Mouse (Mus musculus): Measurements from ENCODE around the gene Hist1h2bb.
A peak's percentile ranks its signal among the peaks of the same experiment; 100 is the strongest.
"Not testable (repeated sequence)": the region's sequence is repeated elsewhere in the genome, so short reads cannot be mapped to it uniquely, and the experiment has no call there.

Hist1h2bb gene

DNA sequence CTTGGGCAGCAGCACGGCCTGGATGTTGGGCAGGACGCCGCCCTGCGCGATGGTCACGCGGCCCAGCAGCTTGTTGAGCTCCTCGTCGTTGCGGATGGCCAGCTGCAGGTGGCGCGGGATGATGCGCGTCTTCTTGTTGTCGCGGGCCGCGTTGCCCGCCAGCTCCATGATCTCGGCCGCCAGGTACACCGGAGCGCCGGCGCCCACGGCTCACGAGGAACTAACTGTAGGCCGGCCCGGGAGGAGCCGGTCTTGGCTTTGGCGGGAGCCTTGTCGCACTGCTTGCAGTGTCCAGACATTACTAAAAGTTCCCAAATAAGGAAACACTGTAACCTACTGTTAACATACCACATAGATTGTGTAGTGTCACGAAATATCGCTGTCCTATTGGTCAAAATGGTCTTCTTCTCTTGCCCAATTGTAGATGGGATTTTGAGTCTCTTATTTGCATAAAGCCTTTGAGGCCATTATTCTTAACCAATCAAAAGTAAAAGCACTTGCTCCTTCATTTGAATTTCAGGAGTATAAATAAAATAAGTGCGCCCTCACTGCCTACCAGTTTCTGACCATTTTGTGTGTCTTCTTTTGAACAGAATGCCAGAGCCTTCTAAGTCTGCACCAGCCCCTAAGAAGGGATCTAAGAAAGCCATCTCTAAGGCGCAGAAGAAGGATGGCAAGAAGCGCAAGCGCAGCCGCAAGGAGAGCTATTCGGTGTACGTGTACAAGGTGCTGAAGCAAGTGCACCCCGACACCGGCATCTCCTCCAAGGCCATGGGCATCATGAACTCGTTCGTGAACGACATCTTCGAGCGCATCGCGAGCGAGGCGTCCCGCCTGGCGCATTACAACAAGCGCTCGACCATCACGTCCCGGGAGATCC, at the start of gene Hist1h2bb:
Gene Hist1h2bb (plus strand): TSS at position 534 of the 880 bp plus-strand sequence.
- DNase-seq: peak; percentile 97

DNA sequence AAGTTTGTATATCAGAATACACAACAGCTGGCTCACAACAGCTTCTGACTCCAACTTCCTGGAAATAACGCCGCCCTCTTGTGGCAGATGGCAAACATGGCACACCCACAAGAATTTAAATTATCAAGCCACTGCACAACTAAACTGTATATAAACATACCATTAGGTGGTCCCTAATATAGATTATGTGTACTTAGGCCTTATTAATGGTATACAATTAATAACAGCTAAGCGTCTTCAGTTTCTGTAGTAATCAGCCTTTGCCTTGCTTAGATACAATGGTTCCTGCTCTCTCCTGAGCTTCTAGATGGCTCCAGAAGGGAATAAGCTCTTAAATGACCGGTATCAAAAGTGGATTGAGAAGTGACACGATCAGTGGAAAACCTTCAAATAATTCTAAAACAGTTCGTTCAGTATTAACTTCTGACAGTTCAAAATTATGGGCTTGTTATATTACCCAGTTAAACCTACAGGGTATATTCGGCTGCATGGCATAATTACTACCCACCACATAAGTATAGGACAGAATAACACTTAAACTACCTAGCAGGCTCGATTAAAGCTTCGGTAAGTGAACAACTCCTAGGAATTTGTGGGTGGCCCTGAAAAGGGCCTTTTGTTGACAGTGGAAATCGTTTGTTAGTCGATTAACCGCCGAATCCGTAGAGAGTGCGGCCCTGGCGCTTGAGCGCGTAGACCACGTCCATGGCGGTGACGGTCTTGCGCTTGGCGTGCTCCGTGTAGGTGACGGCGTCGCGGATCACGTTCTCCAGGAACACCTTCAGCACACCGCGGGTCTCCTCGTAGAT, 48.8 kb upstream of the Hist1h2bb start:
- DNase-seq: peak; percentile 83

DNA sequence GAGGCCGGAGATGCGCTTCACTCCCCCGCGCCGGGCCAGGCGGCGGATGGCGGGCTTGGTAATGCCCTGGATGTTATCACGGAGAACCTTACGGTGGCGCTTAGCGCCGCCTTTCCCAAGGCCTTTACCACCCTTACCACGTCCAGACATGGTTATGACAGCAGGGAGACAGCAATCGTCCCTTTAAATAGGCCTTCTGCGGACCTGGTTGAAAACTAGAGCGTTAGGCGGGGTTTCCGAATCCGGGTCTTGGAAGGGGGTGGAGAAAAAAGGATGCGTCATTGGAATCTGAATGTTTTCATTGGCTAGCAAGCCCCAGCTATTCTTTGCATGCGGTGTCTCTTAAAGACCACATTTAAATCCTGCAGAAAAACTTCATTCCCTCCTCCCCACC, 48.2 kb upstream of the Hist1h2bb start, which contains the start of gene Hist1h4c:
Gene Hist1h4c (minus strand): TSS at position 155 of the 394 bp plus-strand sequence.
- DNase-seq: peak; percentile 100

GRCm38 (mm10) chr13:23698996-23699395, 47.5 kb upstream of the Hist1h2bb start:
- peak; percentile 72 for DNase-seq

GRCm38 (mm10) chr13:23699767-23700166, 46.8 kb upstream of the Hist1h2bb start:
- no peak for DNase-seq

DNA sequence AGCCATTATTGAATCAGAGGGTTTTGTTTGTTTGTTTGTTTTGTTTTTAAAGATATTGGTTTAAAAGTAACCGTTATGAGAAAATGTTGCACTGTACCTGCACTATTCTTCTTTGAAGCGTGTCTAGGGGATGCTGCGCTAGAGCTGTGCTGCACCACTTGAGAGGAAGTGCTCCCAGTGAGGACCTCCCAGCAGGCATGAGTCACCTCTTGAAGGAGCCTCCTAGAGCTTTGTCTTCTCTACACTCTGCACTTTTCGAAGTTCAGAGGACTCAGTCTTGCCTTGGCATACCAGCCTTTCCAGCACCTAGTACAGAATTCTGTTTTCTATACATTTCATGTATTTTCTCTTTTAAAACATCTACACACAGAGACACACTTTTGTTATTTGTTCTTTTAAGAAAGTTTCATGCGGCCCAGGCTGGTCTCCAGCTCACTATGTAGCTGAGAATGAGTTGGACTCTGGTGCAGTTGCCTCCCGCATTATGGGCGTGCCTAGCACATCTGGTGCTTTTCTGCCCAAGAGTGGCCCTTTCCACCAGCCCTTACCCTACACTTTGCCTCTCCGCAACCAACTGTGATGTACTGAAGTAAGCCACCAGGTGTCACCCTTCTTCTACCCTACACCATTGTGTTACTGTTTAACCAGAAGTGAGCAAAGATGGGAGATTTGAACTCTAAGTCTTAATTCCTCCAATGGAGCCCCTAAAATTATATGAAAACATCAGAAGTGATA, 45.6 kb upstream of the Hist1h2bb start:
- peak; percentile 86 for DNase-seq

GRCm38 (mm10) chr13:23702220-23702619, 44.3 kb upstream of the Hist1h2bb start:
- DNase-seq: no peak

DNA sequence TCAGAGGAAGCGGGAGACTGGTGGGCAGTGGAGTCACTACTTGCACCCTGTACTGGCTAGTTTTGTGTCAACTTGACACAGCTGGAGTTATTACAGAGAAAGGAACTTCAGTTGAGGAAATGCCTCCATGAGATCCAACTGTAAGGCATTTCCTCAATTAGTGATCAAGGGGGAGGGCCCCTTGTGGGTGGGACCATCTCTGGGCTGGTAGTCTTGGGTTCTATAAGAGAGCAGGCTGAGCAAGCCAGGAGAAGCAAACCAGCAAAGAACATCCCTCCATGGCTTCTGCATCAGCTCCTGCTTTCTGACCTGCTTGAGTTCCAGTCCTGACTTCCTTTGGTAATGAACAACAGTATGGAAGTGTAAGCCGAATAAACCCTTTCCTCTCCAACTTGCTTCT, 43.7 kb upstream of the Hist1h2bb start:
- DNase-seq: not testable (repeated sequence)

DNA sequence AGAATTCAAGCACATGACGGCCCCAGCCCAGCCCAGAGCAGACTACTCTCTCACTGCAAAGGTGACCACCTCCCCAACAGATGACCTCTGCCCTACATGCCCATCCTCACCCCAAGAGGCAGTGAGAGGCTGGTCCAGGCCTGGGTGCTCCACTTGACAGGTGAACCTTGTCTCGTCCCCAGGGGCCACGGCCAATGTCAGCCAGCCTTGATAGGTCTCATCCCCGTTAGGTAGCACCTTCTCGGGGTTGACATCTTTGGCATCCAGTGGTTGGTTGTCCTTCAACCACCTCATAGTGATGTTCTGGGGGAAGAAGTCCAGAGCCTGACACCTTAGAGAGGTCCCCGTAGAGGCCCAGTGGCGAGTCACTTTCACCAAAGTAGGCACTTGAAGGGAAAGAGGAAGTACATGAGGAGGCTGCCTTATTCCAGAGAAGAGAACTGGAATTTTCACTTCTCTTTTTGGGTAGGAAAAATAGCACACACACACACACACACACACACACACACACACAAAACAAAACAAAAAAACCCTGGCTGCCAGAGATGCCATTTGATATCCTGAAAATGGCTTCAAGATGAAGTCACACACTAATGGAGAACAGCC, 40.7 kb upstream of the Hist1h2bb start:
- DNase-seq: no peak

DNA sequence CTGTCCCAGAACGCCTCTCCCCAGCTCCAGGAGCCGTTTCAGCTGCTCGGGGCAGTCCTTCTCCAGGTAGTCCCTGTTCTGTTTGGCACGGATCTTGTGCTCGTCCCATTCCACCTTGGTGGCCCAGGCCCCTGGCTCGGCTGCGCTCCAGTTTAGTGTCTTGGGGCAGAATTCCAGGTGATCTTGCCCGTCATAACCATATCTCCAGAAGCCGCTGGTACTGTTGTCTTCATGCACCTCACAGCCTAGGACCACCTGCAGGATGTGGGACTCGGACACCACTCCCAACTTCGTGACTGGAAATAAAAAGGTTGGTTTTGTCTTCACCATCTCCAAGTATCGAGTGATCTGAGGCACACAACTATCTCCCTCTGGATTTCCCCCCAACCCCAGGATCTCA, 39.8 kb upstream of the Hist1h2bb start:
- no peak for DNase-seq

- no peak for DNase-seq
Observed at GRCm38 (mm10) chr13:23708041-23708440, 38.5 kb upstream of the Hist1h2bb start.

DNA sequence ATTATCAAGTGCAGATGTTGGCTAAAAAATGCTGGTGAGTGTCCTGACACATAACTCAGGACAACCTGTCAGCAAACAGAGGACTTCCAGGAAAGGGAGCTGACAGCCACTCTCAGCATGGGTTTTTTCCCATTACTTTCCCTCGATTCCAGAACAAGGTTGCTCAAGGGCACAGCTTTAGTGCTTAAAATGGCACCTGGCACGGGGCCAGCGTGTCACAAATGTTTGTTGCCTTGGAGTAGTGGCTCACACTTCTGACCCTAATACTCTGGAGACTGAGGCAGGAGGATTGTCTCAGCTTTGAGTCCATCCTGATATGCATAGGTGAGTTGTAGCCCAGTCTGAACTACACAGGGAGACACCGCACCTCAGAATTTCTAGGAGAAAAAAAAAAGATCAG, 37.9 kb upstream of the Hist1h2bb start:
- DNase-seq: no peak

GRCm38 (mm10) chr13:23709714-23710373, 36.7 kb upstream of the Hist1h2bb start:
- peak; percentile 46 for DNase-seq

DNA sequence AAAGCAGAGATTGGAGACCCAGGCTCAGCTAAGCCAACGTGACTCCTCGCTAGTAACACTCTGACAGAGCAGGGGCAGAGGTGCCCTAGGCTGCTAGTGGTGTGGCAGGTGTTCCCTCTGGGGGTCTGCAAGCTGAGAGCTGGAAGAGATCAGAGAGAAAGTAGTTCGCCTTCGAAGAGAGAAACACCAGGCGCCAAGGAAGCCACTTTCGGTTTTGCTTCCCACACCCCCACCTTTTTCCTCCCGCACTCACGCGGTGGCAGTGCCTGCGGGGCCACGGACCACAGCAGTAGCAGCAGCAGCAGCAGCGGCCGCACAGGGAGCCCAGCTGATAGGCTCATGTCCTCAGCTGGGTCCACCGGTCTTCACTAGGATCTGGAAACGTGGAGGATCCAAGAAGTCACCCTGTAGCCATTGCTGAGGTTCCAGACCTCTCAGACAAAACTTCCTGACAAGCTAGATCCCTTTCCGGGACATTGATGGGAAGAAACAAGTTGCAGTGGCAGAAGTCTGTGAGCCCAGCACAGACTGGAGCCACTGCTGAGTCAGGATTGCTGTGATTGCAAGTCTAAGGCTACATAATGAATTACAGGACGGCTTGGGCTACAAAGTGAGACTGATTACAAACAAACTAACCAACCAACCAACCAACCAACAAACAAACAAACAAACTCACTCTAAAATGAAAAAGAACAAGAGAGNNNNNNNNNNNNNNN, 36.0 kb upstream of the Hist1h2bb start, which contains the start of gene Hfe:
Gene Hfe (minus strand): TSS at position 481 of the 716 bp plus-strand sequence.
- peak; percentile 75 for DNase-seq

DNA sequence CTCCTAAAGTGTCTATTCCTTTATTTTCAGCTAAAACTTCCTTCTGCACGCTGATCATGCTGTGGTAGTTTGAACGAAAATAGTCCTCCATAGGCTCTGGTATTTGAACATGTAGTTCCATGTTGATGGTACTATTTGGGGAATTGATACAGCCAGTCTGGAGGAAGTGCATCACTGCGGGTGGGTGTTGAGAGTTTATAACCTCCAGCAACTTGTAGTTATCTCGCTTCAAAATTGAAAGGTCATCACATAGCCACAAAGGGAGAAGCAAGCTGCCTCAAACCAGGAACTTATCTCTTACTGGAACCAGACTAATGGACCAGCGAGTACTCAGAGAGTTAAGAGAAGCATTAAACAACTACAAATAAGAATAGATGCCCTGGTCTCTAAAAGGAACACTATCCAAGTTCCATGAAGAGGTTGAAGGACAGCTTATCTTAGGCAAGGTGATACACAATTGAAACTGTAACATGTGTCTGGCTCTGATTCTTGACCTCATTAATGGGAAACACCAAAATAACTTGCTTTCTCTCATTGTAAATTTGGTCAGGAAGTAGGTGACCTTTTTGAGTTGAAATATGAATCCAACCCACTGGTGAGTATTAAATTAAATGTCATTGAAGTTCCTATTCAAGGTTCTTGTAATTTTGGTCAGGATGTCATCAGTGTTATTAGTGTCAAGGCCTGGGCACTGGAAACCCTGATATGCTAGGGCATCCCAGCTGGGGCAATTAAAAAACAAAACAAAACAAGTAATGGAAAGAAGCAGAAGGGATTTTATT, 30.1 kb upstream of the Hist1h2bb start:
- no peak for DNase-seq

GRCm38 (mm10) chr13:23717176-23717575, 29.4 kb upstream of the Hist1h2bb start:
- DNase-seq: no peak

DNA sequence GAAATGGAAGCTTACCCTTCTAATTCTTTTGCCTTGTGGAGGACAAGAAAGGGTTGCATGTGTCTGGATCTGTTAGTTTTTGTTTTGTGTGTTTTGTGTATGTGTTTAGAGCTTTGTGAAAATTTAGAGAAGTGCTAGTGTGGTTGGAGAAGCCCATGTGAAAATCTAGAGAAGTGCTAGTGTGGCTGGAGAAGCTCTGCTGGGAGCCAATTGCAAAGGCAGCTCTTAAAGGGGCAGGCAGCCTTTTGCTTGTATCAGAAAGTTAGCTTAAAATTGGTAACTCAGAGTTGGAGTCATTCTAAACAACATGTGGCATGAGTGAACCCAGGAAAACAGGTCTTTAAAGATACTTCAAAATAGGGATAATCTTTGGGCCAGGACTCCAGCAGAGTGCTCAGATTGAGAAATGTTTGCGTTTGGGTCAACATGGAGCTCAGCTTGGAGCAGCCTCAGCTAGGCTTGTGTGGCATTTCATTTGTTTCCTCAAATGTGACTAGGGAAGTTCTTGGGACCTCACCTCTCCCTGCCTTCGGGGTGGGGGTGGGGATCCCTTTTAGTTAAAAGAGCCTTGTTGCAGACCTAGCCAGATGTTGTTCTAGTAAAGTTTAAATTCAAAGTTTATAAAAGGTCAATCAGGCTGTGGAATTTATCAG, 28.8 kb upstream of the Hist1h2bb start:
- not testable (repeated sequence) for DNase-seq

DNA sequence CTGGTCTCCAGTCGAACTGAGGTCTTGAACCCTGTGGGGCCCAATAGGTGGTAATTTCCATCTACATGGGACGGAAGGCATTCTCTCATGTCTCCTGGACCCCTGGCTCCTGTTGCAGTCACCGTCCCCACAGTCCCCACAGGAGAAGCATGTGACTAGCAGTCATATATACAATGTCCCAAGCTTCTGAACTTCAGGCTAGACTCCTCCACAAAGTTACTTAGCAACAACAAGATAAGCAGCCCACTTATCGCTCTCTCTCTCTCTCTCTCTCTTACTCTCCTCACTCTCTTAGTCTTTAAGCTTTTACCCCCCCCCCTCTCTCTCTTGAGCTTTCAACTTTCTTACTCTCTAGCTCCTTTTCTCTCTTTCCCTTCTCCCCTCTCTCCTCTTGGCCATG, 22.3 kb upstream of the Hist1h2bb start:
- DNase-seq: no peak

DNA sequence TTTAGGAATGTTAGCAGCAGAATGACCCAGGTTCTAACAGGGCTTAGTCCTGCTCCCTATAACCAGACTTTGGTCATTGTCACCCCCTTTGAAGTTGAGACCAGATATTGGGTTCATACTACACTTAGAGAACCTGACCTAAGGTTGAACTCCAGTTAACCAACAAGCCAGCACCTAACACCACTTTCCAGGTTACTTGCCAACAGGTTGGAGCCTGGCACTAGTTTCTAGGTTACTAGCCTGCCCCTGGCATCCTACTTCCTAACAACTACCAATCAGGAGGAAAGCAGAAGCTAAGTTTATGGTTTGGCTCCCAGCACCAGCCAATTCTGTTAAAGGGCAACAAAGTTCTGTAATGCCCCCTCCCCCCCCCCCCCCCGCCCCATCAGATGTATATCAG, 21.3 kb upstream of the Hist1h2bb start:
- no peak for DNase-seq
